Mouse (Mus musculus) limb, embryonic 14.5 days (tissue): ENCODE measurements at regions not wholly inside any gene's neighbourhood (a gene's known extent, or its start where the extent isn't known, plus 50 kb on each side); places are given as distances from the start of the nearest gene placed in this dataset.

Source experiments
- ATAC-seq: fragments of 200-750 bp; cut with Nextera tagmentation; 2 replicates; pipeline ENCODE4 v1.8.0; 2017; ENCODE audit warnings: low read depth, moderate number of reproducible peaks, moderate TSS enrichment; ENCODE audit not compliant: low FRiP score
- DNase-seq: peaks from one replicate; pipeline ENCODE4 v3.0.0-alpha.2; 2015; ENCODE audit warnings: low spot score
- H3K27ac ChIP-seq: fragments of 300-500 bp; sonication (generic); replicated peaks from 2 replicates; pipeline ENCODE4 v1.5.1; 2014; ENCODE audit warnings: low read depth, mild to moderate bottlenecking, low read length, moderate library complexity, mixed read lengths
- H3K27me3 ChIP-seq: fragments of 300-500 bp; sonication (generic); 2 replicates; pipeline ENCODE4 v1.6.1; 2014; ENCODE audit warnings: low read length, mixed read lengths; ENCODE audit not compliant: control insufficient read depth, insufficient read depth
- H3K36me3 ChIP-seq: fragments of 300-500 bp; sonication (generic); 2 replicates; pipeline ENCODE4 v1.6.1; 2014; ENCODE audit warnings: mild to moderate bottlenecking, low read length, moderate library complexity, mixed read lengths; ENCODE audit not compliant: control insufficient read depth, insufficient read depth
- H3K4me1 ChIP-seq: fragments of 300-500 bp; sonication (generic); 2 replicates; pipeline ENCODE4 v1.6.1; 2014; ENCODE audit warnings: antibody characterized with exemption, low read length, mixed read lengths; ENCODE audit not compliant: control insufficient read depth, insufficient read depth
- H3K4me2 ChIP-seq: fragments of 300-500 bp; sonication (generic); replicated peaks from 2 replicates; pipeline ENCODE4 v1.6.1; 2014; ENCODE audit warnings: low read depth, mild to moderate bottlenecking, low read length, moderate library complexity; ENCODE audit not compliant: severe bottlenecking
- H3K4me3 ChIP-seq: fragments of 300-500 bp; sonication (generic); replicated peaks from 2 replicates; pipeline ENCODE4 v1.5.1; 2014; ENCODE audit warnings: low read length
- H3K9ac ChIP-seq: fragments of 300-500 bp; sonication (generic); 2 replicates; pipeline ENCODE4 v1.6.1; 2014; ENCODE audit warnings: mild to moderate bottlenecking, low read depth, low read length, moderate library complexity; ENCODE audit not compliant: severe bottlenecking
- H3K9me3 ChIP-seq: fragments of 300-500 bp; sonication (generic); 2 replicates; pipeline ENCODE4 v1.6.1; 2016; ENCODE audit warnings: low read length; ENCODE audit not compliant: control insufficient read depth
- POLR2A ChIP-seq: fragments of 200-500 bp; IDR thresholded peaks from 2 replicates; pipeline ENCODE4 v1.8.0; 2012; ENCODE audit warnings: inconsistent platforms, mild to moderate bottlenecking, moderate library complexity, borderline replicate concordance; ENCODE audit not compliant: insufficient read depth, insufficient read length; ENCODE audit errors: extremely low read depth
- WGBS: fragments of 180-500 bp; shearing (Covaris S2); extraction: QIAGEN DNeasy Blood & Tissue Kit; methylation state at CpG from one replicate; pipeline ENCODE4 v1.1.7; 2014; 5-methylcytosine and 5-hydroxymethylcytosine counted together

GRCm38 (mm10) chr13:7353011-7353410 lies 704.4 kb upstream of the Pfkp start:
- no peaks in the 10 kb centered on the region for H3K9me3 ChIP-seq
- H3K36me3 ChIP-seq, result no peaks in the 10 kb centered on the region
- no peak overlapping the region for H3K9ac ChIP-seq
- H3K4me2 ChIP-seq, result no peak overlapping the region
- DNase-seq, result no peak
- H3K27ac ChIP-seq, result no peak overlapping the region
- no peak for ATAC-seq
- no peaks in the 10 kb centered on the region for H3K27me3 ChIP-seq
- no peak overlapping the region for H3K4me3 ChIP-seq
- WGBS, result 76% methylated on average over 4 of the region's 4 CpGs
- no peak for TF ChIP-seq POLR2A
- H3K4me1 ChIP-seq, result no peaks in the 10 kb centered on the region

GRCm38 (mm10) chr13:7357071-7357470 lies 708.5 kb upstream of the Pfkp start:
- Histone ChIP-seq H3K4me2 (no peak overlapping the region), H3K9me3 (no peaks in the 10 kb centered on the region), H3K27me3 (no peaks in the 10 kb centered on the region), H3K27ac (no peak overlapping the region), H3K4me3 (no peak overlapping the region), H3K36me3 (no peaks in the 10 kb centered on the region), H3K4me1 (no peaks in the 10 kb centered on the region), H3K9ac (no peak overlapping the region)
- TF ChIP-seq POLR2A, result no peak
- no peak for DNase-seq
- ATAC-seq, result no peak
- WGBS, result 72% methylated on average over 3 of the region's 3 CpGs

- Histone ChIP-seq H3K9ac (no peak overlapping the region), H3K4me2 (no peak overlapping the region), H3K36me3 (no peaks in the 10 kb centered on the region), H3K27ac (no peak overlapping the region), H3K4me1 (no peaks in the 10 kb centered on the region), H3K9me3 (no peaks in the 10 kb centered on the region), H3K27me3 (no peaks in the 10 kb centered on the region), H3K4me3 (no peak overlapping the region)
- no peak for ATAC-seq
- no peak for TF ChIP-seq POLR2A
- DNase-seq, result no peak
- WGBS, result 68% methylated on average over 8 of the region's 8 CpGs
Measured at GRCm38 (mm10) chr13:7373559-7373958, 725.0 kb upstream of the Pfkp start.

- Histone ChIP-seq H3K27me3 (no peaks in the 10 kb centered on the region), H3K4me2 (no peak overlapping the region), H3K36me3 (no peaks in the 10 kb centered on the region), H3K4me1 (no peaks in the 10 kb centered on the region), H3K9ac (no peak overlapping the region), H3K4me3 (no peak overlapping the region), H3K9me3 (no peaks in the 10 kb centered on the region), H3K27ac (no peak overlapping the region)
- WGBS, result 84% methylated on average over 7 of the region's 7 CpGs
- DNase-seq, result no peak
- no peak for TF ChIP-seq POLR2A
- ATAC-seq, result no peak
Measured at GRCm38 (mm10) chr13:7374993-7375627, 726.5 kb upstream of the Pfkp start.

GRCm38 (mm10) chr13:7414342-7415287 lies 766.0 kb upstream of the Pfkp start:
- no peak for ATAC-seq
- Histone ChIP-seq H3K4me1 (no peaks in the 10 kb centered on the region), H3K27me3 (no peaks in the 10 kb centered on the region), H3K4me2 (no peak overlapping the region), H3K9ac (no peak overlapping the region), H3K9me3 (no peaks in the 10 kb centered on the region), H3K4me3 (no peak overlapping the region), H3K27ac (no peak overlapping the region), H3K36me3 (no peaks in the 10 kb centered on the region)
- peak; percentile 9 for DNase-seq
- TF ChIP-seq POLR2A, result no peak
- WGBS, result 46% methylated on average over 3 of the region's 3 CpGs
